Mouse (Mus musculus): ENCODE measurements around the gene Trpc3.
"Not testable (repeated sequence)": the region's sequence is repeated elsewhere in the genome, so short reads cannot be mapped to it uniquely, and the experiment has no call there.

Gene Trpc3

DNA sequence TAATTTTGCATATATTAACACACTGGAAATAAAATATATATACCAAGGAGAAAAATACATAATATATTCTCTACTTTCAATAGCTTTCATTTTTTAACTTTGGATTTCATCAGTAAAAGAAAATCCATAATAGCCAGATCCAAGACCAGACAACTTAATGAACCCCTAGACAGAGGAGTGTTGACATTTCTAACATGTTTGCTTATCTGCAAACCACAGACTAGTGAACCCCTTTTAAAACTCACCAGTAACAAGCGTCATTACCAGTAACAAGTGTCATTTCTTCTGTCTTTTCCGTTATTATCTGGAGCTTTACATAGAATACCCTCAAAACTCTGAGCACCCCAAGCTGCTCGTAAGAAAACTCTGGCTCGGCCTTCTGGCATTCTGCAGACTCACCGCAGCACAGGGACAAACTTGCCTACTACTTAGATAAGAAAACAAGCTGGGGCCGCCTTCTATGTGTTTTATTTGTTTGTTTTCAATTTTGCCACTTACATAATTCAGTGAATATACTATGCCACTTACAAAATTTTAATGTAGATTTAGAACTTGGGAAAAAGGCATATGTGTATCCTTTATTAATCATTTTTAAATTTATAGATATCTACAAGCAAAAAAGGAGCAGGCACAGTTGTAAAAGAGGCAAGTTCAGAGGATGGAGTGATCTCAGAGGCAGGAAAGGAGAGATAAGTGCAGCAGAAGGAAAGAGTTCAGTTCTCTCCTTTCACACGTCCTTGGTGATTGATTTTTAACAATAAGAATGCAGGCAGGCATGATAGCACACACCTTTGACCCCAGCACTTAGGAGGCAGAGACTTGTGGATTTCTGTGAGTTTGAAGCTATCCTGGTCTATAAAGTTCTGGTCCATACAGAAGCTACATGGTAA lies 83.8 kb downstream of the Trpc3 start:
- no peak for DNase-seq (ENCODE audit: low spot score in 2 of 2)

DNA sequence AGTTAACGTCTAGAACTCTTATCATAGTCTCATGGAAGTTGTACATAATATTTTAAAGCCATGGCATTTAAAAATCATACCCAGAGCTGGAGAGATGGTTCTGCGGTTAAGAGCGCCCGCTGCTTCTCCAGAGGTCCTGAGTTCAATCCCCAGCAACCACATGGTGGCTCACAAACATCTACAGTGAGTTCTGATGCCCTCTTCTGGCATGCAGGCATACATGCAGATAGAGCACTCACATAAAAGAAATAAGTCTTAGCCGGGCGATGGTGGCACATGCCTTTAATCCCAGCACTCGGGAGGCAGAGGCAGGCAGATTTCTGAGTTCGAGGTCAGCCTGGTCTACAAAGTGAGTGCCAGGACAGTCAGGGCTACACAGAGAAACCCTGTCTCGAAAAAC lies 90.2 kb downstream of the Trpc3 start:
- not testable (repeated sequence) for DNase-seq (ENCODE audit: low spot score in 2 of 2)

DNA sequence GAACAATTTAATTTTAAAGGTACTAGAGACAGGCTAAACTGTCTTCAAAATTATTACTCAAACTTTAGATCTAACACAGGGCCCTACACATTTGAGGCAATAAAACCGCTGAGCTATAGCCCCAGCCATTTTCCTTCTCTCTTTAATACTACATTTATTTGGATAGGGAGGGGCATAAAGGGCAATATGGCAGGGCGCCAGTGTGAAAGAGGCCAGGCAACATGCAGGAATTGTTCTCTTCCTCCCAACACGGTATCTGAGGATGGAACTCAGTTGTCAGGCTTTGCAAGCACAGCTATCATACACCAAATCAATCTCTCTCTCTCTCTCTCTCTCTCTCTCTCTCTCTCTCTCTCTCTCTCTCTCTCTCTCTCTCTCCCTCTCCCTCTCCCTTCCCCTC lies 91.2 kb downstream of the Trpc3 start:
- no peak for DNase-seq (ENCODE audit: low spot score in 2 of 2)

DNA sequence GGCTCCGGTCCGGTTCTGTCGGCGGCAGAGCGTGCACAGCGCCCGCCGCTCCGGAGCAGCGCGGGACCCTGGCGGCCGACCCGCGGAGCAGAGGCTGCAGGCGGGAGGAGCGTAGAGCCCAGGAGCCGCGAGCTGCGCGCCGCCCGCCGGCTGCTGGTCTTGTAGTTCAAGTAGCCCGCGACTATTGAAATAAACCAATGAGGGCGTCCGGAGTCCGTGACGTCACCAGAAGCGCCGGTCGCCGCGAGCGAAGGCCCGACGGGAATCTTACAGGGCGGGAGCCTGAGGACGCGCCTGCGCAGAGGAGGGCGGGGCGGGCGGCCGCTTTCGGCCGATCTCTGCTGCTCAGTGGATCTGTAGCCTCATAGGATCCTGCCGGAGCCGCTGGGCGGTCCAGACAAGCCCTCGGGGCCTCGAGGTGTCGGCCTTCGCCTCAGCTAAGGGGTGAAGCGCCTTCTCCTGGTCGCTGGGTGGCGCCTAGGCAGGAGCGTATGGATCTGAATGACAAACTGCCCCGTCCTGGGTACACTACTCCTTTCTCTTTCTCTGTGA lies 118.1 kb downstream of the Trpc3 start, which contains the start of gene Ccna2:
Gene Ccna2 (minus strand): TSS at position 324 of the 552 bp plus-strand sequence.
- peak; percentile 97 to 99 for DNase-seq (ENCODE audit: low spot score in 2 of 2)

DNA sequence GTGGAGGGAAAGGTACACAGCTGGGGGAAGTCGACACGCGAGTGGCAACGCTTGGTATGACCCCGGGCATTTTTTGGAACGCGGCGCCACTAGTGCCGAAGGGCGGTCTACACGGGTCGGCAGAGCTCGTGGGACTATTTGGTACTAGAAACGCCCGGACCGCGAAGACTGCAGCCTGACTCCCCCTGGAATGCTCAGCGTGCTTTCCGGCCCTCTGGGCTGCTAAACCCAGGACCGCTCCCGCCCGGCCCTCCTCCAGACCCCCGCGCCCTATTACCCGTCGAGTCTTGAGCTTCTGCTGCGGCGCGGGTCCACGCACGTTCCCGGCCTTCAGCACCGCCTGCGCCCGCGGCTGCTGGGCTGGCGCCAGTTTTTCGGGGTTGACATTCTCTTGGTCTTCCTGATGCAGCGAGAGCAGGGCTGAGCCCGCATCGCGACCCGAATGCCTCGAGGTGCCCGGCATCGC lies 118.6 kb downstream of the Trpc3 start:
- no peak for DNase-seq (ENCODE audit: low spot score in 2 of 2)
